Mouse (Mus musculus) adipose tissue, adult 10 weeks (tissue): Measurements from ENCODE around the gene Katna1. TPM values are rescaled to one million over a fixed set of nuclear protein-coding genes. Genes with fewer than 3 reads are reported as not detected.

Experiments
- polyA plus RNA-seq: library from polyadenylated mRNA; stranded (reverse); fragments of 350-450 nt; fragmentation: Illumina TruSeq; extraction: RNeasy Lipid Tissue Mini Kit (QIAGEN cat#74804); gene quantifications from one replicate; pipeline ENCODE4 v1.2.3, GENCODE M21; 2014; ENCODE audit warnings: low read depth, low replicate concordance

The Katna1 gene
- polyA plus RNA-seq, result 24.2 TPM

GRCm38 (mm10) chr10:7725751-7726500 lies at the start of gene Katna1:
Gene Katna1, plus strand, starts transcription at chr10:7726000.

GRCm38 (mm10) chr10:7680731-7681301 lies 45.0 kb upstream of the Katna1 start, which contains the start of the genes Pcmt1 and Lats1:
Gene Pcmt1, minus strand, starts transcription at chr10:7681136.
Gene Lats1, plus strand, starts transcription at chr10:7681214.

GRCm38 (mm10) chr10:7792751-7793385 lies 67.1 kb downstream of the Katna1 start, which contains the start of the genes Ginm1 and Ppil4:
Gene Ginm1, minus strand, starts transcription at chr10:7792824.
Gene Ppil4, plus strand, starts transcription at chr10:7792891.

Other genes starting within 250 kb of the Katna1 start
- 3.0 TPM for gene Lrp11, start 136.2 kb upstream of the Katna1 start, polyA plus RNA-seq
- gene Nup43, start 58.5 kb upstream of the Katna1 start, polyA plus RNA-seq, result 10.9 TPM
- gene Pcmt1, start 44.9 kb upstream of the Katna1 start, polyA plus RNA-seq, result 58.7 TPM
- gene Lats1, start 44.8 kb upstream of the Katna1 start, polyA plus RNA-seq, result 19.4 TPM
- gene Ginm1, start 66.8 kb downstream of the Katna1 start, polyA plus RNA-seq, result 134 TPM
- gene Ppil4, start 66.9 kb downstream of the Katna1 start, polyA plus RNA-seq, result 27.9 TPM
- gene Zc3h12d, start 106.5 kb downstream of the Katna1 start, polyA plus RNA-seq, result 1.4 TPM
- 52.0 TPM for gene Tab2, start 230.2 kb downstream of the Katna1 start, polyA plus RNA-seq